Mouse (Mus musculus): ENCODE data around the gene Lypd6b. TPM values are rescaled to one million over a fixed set of nuclear protein-coding genes. Genes with fewer than 3 reads are reported as not detected.

Gene Lypd6b
- total RNA-seq (2023), result not detected

GRCm38 (mm10) chr2:49787376-49788050 is at the start of gene Lypd6b:
TSS of gene Lypd6b (plus strand) at chr2:49787688.

Other genes starting within 250 kb of the Lypd6b start
- gene Kif5c, start 168.4 kb upstream of the Lypd6b start, total RNA-seq (2023), result under 1 TPM; 0.09 to 0.41 TPM

All from B cell, adult 67 days (primary cell).